In the genomic region with DNA sequence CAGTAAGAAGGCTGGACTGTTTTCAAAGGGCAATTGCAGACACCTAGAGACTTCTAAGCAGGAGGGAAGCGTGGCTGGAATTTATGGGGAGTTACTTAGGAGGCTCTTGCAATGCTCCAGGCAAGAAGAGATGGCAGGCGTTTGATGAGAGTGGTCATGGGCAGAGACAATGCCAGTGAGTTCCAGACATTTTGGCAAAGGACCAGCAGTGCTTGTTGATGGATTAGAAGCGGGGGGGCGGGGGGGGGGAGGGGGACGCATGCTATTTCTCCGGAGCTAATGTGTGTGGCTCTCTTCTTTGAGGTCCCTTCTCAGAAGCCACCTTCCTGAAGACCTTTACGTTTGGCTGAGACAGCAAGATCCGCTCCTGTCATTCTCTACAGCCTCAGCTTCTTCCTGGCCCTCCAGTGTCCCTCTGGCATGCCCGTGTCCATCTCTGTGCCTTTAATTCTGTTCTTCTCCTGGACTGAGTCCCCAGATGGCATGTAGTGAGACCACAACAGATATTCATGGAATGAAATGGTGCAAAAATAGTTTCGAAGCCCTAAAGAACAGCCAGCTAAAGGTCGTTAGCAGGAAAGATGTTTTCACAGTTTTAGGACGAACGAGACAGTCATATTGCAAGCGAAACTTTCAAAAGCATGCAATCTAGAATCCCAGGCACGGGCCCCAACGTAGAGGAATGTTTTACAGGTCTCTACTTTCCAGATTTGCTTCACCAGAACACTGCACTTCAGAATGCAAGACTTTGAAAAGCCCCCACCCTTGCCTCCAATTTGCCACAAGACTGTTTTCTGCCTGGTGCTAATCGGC, we compare ENCODE assay signal across 10 mouse cellular contexts. TPM values are rescaled to one million over a fixed set of nuclear protein-coding genes. Genes with fewer than 3 reads are reported as not detected.
DNase-seq lines count a peak whose midpoint lies in the region; ATAC-seq lines count a peak whose summit lies in the region.
"Had no signal": no experiment of that assay in that cellular context is flagged by ENCODE, and none has a peak within 500 bp of the region (broad histone marks: within the 10 kb centered on the region; RNA-seq: fewer than 3 reads in every experiment).

No protein-coding gene starts in this region.

- no peak for ATAC-seq in neural tube, embryonic 11.5 days (ENCODE audit: insufficient read depth, low FRiP score, low TSS enrichment)
- ATAC-seq in limb, embryonic 12.5 days (ENCODE audit: insufficient number of reproducible peaks, insufficient read depth, low FRiP score, low TSS enrichment, low read depth): no peak

- H3K4me3 ChIP-seq in neural tube, embryonic 11.5 days (ENCODE audit: low read depth, low read length): no peak overlapping the region
- no peak overlapping the region for H3K4me3 ChIP-seq in limb, embryonic 12.5 days (replicated peaks)

- H3K27ac ChIP-seq in neural tube, embryonic 11.5 days (ENCODE audit: low read depth, low read length): peak overlapping the region; percentile 49; the same call in 1 of the 2 replicates
- peak overlapping the region; percentile 82 for H3K27ac ChIP-seq in limb, embryonic 12.5 days

- H3K27me3 ChIP-seq in neural tube, embryonic 11.5 days (ENCODE audit: control insufficient read depth, insufficient read depth, low read length): no peaks in the 10 kb centered on the region
- no peaks in the 10 kb centered on the region for H3K27me3 ChIP-seq in limb, embryonic 12.5 days

- no peak overlapping the region for H3K9ac ChIP-seq in neural tube, embryonic 11.5 days (ENCODE audit: low read length)
- no peak overlapping the region for H3K9ac ChIP-seq in limb, embryonic 12.5 days (replicated peaks)

- H3K4me2 ChIP-seq in neural tube, embryonic 11.5 days (ENCODE audit: low read depth): no peak overlapping the region
- H3K4me2 ChIP-seq in limb, embryonic 12.5 days: peak overlapping the region; percentile 10; the same call in 1 of the 2 replicates

- intact Hi-C loops in heart, postnatal 14 days (cut with DNase I): no loop called here

- no peaks in the 10 kb centered on the region for H3K4me1 ChIP-seq in neural tube, embryonic 11.5 days (ENCODE audit: control insufficient read depth, insufficient read depth, low read length)
- H3K4me1 ChIP-seq in limb, embryonic 12.5 days (replicated peaks): peaks cover 18% of the 10 kb centered on the region

- WGBS in neural tube, embryonic 11.5 days: 70% methylated on average over 17 of the region's 17 CpGs
- WGBS in limb, embryonic 12.5 days: 50% methylated on average over 17 of the region's 17 CpGs

- no peaks in the 10 kb centered on the region for H3K9me3 ChIP-seq in neural tube, embryonic 11.5 days (ENCODE audit: control insufficient read depth, low read length)
- no peaks in the 10 kb centered on the region for H3K9me3 ChIP-seq in limb, embryonic 12.5 days

- no peaks in the 10 kb centered on the region for H3K36me3 ChIP-seq in neural tube, embryonic 11.5 days (ENCODE audit: control insufficient read depth, insufficient read depth, low read length)
- H3K36me3 ChIP-seq in limb, embryonic 12.5 days: no peaks in the 10 kb centered on the region

- peak; percentile 53 for DNase-seq in heart, adult 11 months
- DNase-seq in heart, postnatal 14 days: no peak
- DNase-seq in neural tube, embryonic 11.5 days (ENCODE audit: low spot score): no peak
- no peak for DNase-seq in neural tube, embryonic 10.5 days (ENCODE audit: extremely low spot score, low spot score)
- DNase-seq in spleen, postnatal 4 days (ENCODE audit: low spot score in 2 of 2): no peak
- no peak for DNase-seq in thymus, adult 18-20 months
- DNase-seq in right cerebral cortex, postnatal 4 days: no peak
- DNase-seq: gastrocnemius, postnatal 36 days had no signal

RNA-seq across cellular contexts. Expression of a gene that starts 53.8 kb away (rescaled TPM):
- total RNA-seq in heart, postnatal 14 days (2021): under 1 TPM; 0.48 to 0.63 TPM
- not detected in 2 replicates for polyA plus RNA-seq in neural tube, embryonic 11.5 days (2014; fragmentation: Nextera tagmentation; extraction: Ambion mirVana)
- not detected in 2 replicates for polyA plus RNA-seq in limb, embryonic 12.5 days (2016; fragmentation: Nextera tagmentation; extraction: Ambion mirVana)
- total RNA-seq: megakaryocyte, adult 5-6 weeks had no signal
